Mouse (Mus musculus) frontal cortex, adult 2 months (tissue): Measurements from ENCODE around the gene Stam. TPM values are rescaled to one million over a fixed set of nuclear protein-coding genes. Genes with fewer than 3 reads are reported as not detected.
"Not testable (repeated sequence)": the region's sequence is repeated elsewhere in the genome, so short reads cannot be mapped to it uniquely, and the experiment has no call there.

ENCODE experiments used
- DNase-seq, 2 experiments: peaks; one replicate each; pipeline ENCODE4 v3.0.0; 2022; ENCODE audit warnings: low spot score in 1 of 2; ENCODE audit errors: extremely low spot score in 1 of 2
- polyA plus RNA-seq: library from polyadenylated mRNA; depleted of rRNA; stranded (reverse); fragments of >200 nt; gene quantifications from 2 replicates; pipeline ENCODE4 v1.2.3, GENCODE M21; 2012; rRNA removed

The Stam gene
- polyA plus RNA-seq, 1 experiment, result 64.6 TPM

DNA sequence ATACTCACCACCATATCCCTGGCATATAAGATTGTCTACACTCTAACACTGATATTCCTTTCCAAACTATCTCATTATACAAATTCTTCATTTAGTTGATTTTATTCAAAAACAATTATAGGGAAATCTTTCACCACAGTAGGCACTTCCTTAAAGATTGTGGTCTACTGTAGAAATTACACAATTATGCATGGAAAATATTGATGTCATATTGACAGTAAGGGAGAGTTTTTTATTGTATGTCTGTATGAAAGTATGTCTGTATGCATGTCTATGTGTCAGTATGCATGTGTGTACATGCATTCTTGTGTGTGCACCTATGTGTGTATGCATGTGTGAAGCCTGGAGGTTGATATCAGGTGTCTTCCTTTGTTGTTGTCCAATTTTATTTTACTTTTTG lies 110.5 kb downstream of the Stam start:
- no peak for DNase-seq

DNA sequence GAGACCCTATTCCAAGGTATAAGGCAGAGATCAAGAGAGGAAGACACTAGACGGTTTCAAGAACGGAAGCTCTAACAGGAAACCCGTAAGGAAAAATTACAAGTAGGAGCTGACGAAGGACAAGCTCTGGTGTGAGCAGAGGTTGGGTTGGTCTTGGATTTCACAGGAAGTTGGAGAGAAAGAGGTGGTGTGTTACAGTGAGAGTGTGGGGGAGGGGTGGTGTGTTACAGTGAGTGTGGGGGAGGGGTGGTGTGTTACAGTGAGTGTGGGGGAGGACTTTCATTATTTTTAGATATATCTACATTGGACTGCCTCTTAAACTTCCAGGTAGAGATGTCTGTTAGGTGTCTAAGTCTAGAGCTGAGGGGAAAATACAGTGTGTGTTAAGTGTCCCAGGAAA lies 116.8 kb downstream of the Stam start:
- DNase-seq, result no peak

DNA sequence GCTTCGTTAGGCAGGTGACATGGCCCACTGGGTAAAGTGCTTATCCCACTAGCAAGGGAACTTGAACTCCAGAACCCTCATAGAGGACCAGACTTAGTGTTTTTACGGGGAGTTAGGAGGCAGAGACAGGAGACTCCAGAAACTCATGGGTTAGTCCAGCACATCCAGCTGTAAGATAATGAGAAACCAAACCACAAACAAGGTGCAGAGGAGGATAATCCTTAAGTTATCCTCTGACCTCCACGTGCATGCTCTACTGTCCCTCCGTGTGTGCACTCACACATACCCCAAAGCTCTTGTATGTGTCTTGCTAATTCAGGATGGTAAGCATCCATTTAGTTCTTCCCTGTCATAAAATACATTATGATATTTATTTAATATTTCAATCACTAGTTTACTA lies 117.7 kb downstream of the Stam start:
- DNase-seq, result no peak

DNA sequence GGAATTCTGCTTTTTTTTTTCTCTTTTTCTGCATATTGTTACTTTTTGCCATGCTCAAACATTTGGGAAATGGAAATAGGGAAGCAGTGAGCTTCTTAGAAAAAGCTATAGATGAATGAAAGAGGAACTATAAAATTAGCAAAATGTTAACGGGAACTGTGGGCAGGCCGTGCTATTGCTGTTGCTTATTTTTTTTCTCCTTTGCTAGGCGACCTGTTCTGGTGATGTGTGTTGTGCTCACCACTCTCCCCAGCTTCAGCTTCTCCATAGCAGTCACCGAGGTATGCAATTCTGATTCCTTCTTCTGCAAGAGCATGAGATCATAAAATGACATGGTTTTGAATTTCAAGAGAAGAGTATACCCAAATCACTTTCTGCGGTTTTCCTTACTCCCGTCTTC lies 118.1 kb downstream of the Stam start:
- no peak for DNase-seq

DNA sequence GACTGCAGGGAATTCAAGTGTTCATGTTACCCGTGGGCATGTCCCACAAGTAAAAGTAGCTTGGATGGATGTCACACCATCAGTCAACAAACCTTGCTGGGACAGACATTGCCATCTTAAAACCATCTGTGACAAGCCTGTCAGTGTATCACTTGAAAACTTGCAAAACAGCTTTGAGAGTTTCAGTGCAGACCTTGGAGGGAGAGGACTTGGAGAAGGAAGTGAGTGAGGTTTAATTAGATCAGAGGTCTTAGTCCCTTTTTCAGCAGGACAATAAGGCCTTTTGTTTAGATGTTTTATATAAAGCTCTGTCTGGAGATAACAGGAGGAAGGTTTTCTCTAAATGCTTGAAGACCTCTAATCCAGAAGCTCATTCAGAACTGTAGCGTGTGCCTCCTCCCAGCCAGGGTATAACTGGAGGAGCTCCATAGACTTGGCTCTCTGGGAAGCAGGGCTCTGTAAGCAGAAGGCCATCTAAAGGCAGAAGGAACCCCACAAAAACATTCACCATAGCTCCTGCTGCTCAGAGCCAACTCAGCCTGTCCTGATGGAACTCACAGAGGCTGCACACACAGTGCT lies 124.5 kb downstream of the Stam start:
- not testable (repeated sequence) for DNase-seq

Other genes starting within 250 kb of the Stam start
- gene Hacd1, start 18.0 kb upstream of the Stam start, polyA plus RNA-seq, result 29.9 and 35.4 TPM in 2 replicates
- gene Tmem236, start 100.4 kb downstream of the Stam start, polyA plus RNA-seq, result 0.29 and 0.46 TPM in 2 replicates
- 2.0 and 2.6 TPM in 2 replicates for gene Mrc1, start 155.3 kb downstream of the Stam start, polyA plus RNA-seq